Mouse (Mus musculus) kidney, embryonic 16.5 days (tissue): ENCODE data around the gene Slc43a2. TPM values are rescaled to one million over a fixed set of nuclear protein-coding genes. Genes with fewer than 3 reads are reported as not detected.

ENCODE experiments used
- ATAC-seq: fragments of 200-750 bp; cut with Nextera tagmentation; 2 replicates; pipeline ENCODE4 v1.8.0; 2017; ENCODE audit warnings: moderate TSS enrichment; ENCODE audit not compliant: low FRiP score, low TSS enrichment
- H3K27ac ChIP-seq: fragments of 300-500 bp; sonication (generic); 2 replicates; pipeline ENCODE4 v1.5.1; 2014; ENCODE audit warnings: low read length
- H3K27me3 ChIP-seq: fragments of 300-500 bp; sonication (generic); 2 replicates; pipeline ENCODE4 v1.6.1; 2014; ENCODE audit warnings: low read length, control low read depth, mixed read lengths; ENCODE audit not compliant: insufficient read depth
- H3K36me3 ChIP-seq: fragments of 300-500 bp; sonication (generic); 2 replicates; pipeline ENCODE4 v1.6.1; 2014; ENCODE audit warnings: low read length, control low read depth, mixed read lengths; ENCODE audit not compliant: insufficient read depth
- H3K4me1 ChIP-seq: fragments of 300-500 bp; sonication (generic); 2 replicates; pipeline ENCODE4 v1.6.1; 2014; ENCODE audit warnings: low read length, control low read depth, mixed read lengths; ENCODE audit not compliant: insufficient read depth
- H3K4me2 ChIP-seq: fragments of 300-500 bp; sonication (generic); replicated peaks from 2 replicates; pipeline ENCODE4 v1.6.1; 2014; ENCODE audit warnings: low read depth, low read length
- H3K4me3 ChIP-seq: fragments of 300-500 bp; sonication (generic); 2 replicates; pipeline ENCODE4 v1.5.1; 2014; ENCODE audit warnings: mild to moderate bottlenecking, low read length
- H3K9ac ChIP-seq: fragments of 300-500 bp; sonication (generic); replicated peaks from 2 replicates; pipeline ENCODE4 v1.6.1; 2014; ENCODE audit warnings: low read length
- H3K9me3 ChIP-seq: fragments of 300-500 bp; sonication (generic); 2 replicates; pipeline ENCODE4 v1.6.1; 2016; ENCODE audit warnings: low read length, control low read depth
- WGBS: fragments of 180-500 bp; shearing (Covaris S2); extraction: QIAGEN DNeasy Blood & Tissue Kit; methylation state at CpG from one replicate; pipeline ENCODE4 v1.1.7; 2014; 5-methylcytosine and 5-hydroxymethylcytosine counted together
- polyA plus RNA-seq: library from polyadenylated mRNA; unstranded; fragments of >200 nt; fragmentation: Nextera tagmentation; extraction: Ambion mirVana; gene quantifications from 2 replicates; pipeline ENCODE4 v1.2.1, GENCODE M21; 2015

Gene Slc43a2
- 9.4 and 9.7 TPM in 2 replicates for polyA plus RNA-seq

GRCm38 (mm10) chr11:75531469-75532242 is at the start of gene Slc43a2:
Gene Slc43a2 (plus strand): TSS chr11:75531694.
- Histone ChIP-seq H3K27ac (peak within 1 kb of the TSS; percentile 88), H3K36me3 (no peaks in the 10 kb centered on the region), H3K4me2 (peak within 1 kb of the TSS; percentile 100), H3K27me3 (no peaks in the 10 kb centered on the region), H3K4me1 (peaks cover 28% of the 10 kb centered on the region), H3K9ac (peak within 1 kb of the TSS; percentile 80), H3K9me3 (no peaks in the 10 kb centered on the region), H3K4me3 (peak within 1 kb of the TSS; percentile 78)
- peak; percentile 90 for ATAC-seq
- under 1% methylated on average over 62 of the region's 62 CpGs for WGBS

- Histone ChIP-seq H3K27me3 (no peaks in the 10 kb centered on the region), H3K9ac (no peak overlapping the region), H3K36me3 (peaks cover 22% of the 10 kb centered on the region), H3K4me2 (peak overlapping the region; percentile 40), H3K4me1 (peaks cover 12% of the 10 kb centered on the region), H3K4me3 (peak overlapping the region; percentile 100), H3K9me3 (no peaks in the 10 kb centered on the region), H3K27ac (no peak overlapping the region)
- peak; percentile 31; the same call in 1 of the 2 replicates for ATAC-seq
- 16% methylated on average over 3 of the region's 3 CpGs for WGBS
Observed at GRCm38 (mm10) chr11:75486192-75486591, 45.3 kb upstream of the Slc43a2 start.

- peak; percentile 99 for ATAC-seq
- Histone ChIP-seq H3K27me3 (no peaks in the 10 kb centered on the region), H3K4me1 (peaks cover 12% of the 10 kb centered on the region), H3K9ac (peak within 1 kb of the TSS; percentile 100), H3K9me3 (no peaks in the 10 kb centered on the region), H3K4me2 (peak within 1 kb of the TSS; percentile 99), H3K36me3 (peaks cover 27% of the 10 kb centered on the region), H3K27ac (peak within 1 kb of the TSS; percentile 54), H3K4me3 (peak within 1 kb of the TSS; percentile 100)
- WGBS = under 1% methylated on average over 52 of the region's 52 CpGs
Observed at GRCm38 (mm10) chr11:75486601-75487285, 44.8 kb upstream of the Slc43a2 start, which contains the start of gene Prpf8. Gene Prpf8 (plus strand): TSS chr11:75486816.

GRCm38 (mm10) chr11:75487496-75487895 is 44.0 kb upstream of the Slc43a2 start:
- 28% methylated on average over 6 of the region's 6 CpGs for WGBS

GRCm38 (mm10) chr11:75494296-75495049 is 37.0 kb upstream of the Slc43a2 start:
- WGBS = 89% methylated on average over 10 of the region's 10 CpGs
- Histone ChIP-seq H3K36me3 (peaks cover 93% of the 10 kb centered on the region), H3K4me3 (no peak overlapping the region), H3K9ac (no peak overlapping the region), H3K27ac (no peak overlapping the region), H3K9me3 (no peaks in the 10 kb centered on the region), H3K4me1 (no peaks in the 10 kb centered on the region), H3K4me2 (no peak overlapping the region), H3K27me3 (no peaks in the 10 kb centered on the region)
- ATAC-seq = no peak

More at GRCm38 (mm10) chr11:75487496-75487895, 44.0 kb upstream of the Slc43a2 start:
- H3K9me3 ChIP-seq = no peaks in the 10 kb centered on the region
- peaks cover 12% of the 10 kb centered on the region for H3K4me1 ChIP-seq
- peak overlapping the region; percentile 99 for H3K4me2 ChIP-seq
- H3K4me3 ChIP-seq = peak overlapping the region; percentile 100
- H3K27me3 ChIP-seq = no peaks in the 10 kb centered on the region
- ATAC-seq = no peak
- peak overlapping the region; percentile 100 for H3K9ac ChIP-seq
- H3K36me3 ChIP-seq = peaks cover 35% of the 10 kb centered on the region
- H3K27ac ChIP-seq = no peak overlapping the region

GRCm38 (mm10) chr11:75498126-75498525 is 33.4 kb upstream of the Slc43a2 start:
- no peak for ATAC-seq
- Histone ChIP-seq H3K9ac (no peak overlapping the region), H3K36me3 (peaks cover 92% of the 10 kb centered on the region), H3K4me2 (no peak overlapping the region), H3K4me3 (no peak overlapping the region), H3K4me1 (no peaks in the 10 kb centered on the region), H3K9me3 (no peaks in the 10 kb centered on the region), H3K27ac (no peak overlapping the region), H3K27me3 (no peaks in the 10 kb centered on the region)
- WGBS = 83% methylated on average over 1 of the region's 1 CpGs

- ATAC-seq = no peak
- Histone ChIP-seq H3K9ac (no peak overlapping the region), H3K4me1 (peaks cover 19% of the 10 kb centered on the region), H3K4me3 (no peak overlapping the region), H3K4me2 (no peak overlapping the region), H3K27ac (no peak overlapping the region), H3K9me3 (no peaks in the 10 kb centered on the region), H3K36me3 (peaks cover 58% of the 10 kb centered on the region), H3K27me3 (no peaks in the 10 kb centered on the region)
- WGBS = 98% methylated on average over 4 of the region's 4 CpGs
Observed at GRCm38 (mm10) chr11:75508162-75508561, 23.3 kb upstream of the Slc43a2 start.

- WGBS = 51% methylated on average over 8 of the region's 8 CpGs
- H3K4me1 ChIP-seq = peaks cover 25% of the 10 kb centered on the region
- no peaks in the 10 kb centered on the region for H3K27me3 ChIP-seq
- H3K36me3 ChIP-seq = peaks cover 50% of the 10 kb centered on the region
- no peak overlapping the region for H3K9ac ChIP-seq
- peak overlapping the region; percentile 83; the same call in 1 of the 2 replicates for H3K27ac ChIP-seq
- ATAC-seq = no peak
- no peak overlapping the region for H3K4me3 ChIP-seq
- H3K9me3 ChIP-seq = no peaks in the 10 kb centered on the region
- no peak overlapping the region for H3K4me2 ChIP-seq
Observed at GRCm38 (mm10) chr11:75508904-75509303, 22.6 kb upstream of the Slc43a2 start.

GRCm38 (mm10) chr11:75509741-75510626 is 21.5 kb upstream of the Slc43a2 start, which contains the start of gene Rilp:
Gene Rilp (plus strand): TSS chr11:75510094.
- peak; percentile 80 for ATAC-seq
- WGBS = 1% methylated on average over 43 of the region's 43 CpGs
- Histone ChIP-seq H3K4me1 (peaks cover 25% of the 10 kb centered on the region), H3K9ac (peak within 1 kb of the TSS; percentile 72), H3K9me3 (no peaks in the 10 kb centered on the region), H3K4me3 (peak within 1 kb of the TSS; percentile 55), H3K4me2 (peak within 1 kb of the TSS; percentile 94), H3K36me3 (peaks cover 39% of the 10 kb centered on the region), H3K27ac (peak within 1 kb of the TSS; percentile 83), H3K27me3 (no peaks in the 10 kb centered on the region)
